Mouse (Mus musculus) neural tube, embryonic 14.5 days (tissue): ENCODE data around the gene Oprm1. TPM values are rescaled to one million over a fixed set of nuclear protein-coding genes. Genes with fewer than 3 reads are reported as not detected.
A peak's percentile ranks its signal among the peaks of the same experiment; 100 is the strongest.

Source experiments
- ATAC-seq: fragments of 200-750 bp; cut with Nextera tagmentation; 2 replicates; pipeline ENCODE4 v1.8.0; 2017; ENCODE audit warnings: low read depth, mild to moderate bottlenecking, moderate TSS enrichment, moderate library complexity
- H3K27ac ChIP-seq: fragments of 300-500 bp; sonication (generic); 2 replicates; pipeline ENCODE4 v1.5.1; 2014; ENCODE audit warnings: low read depth, mild to moderate bottlenecking, control low read depth, low read length, moderate library complexity, mixed read lengths
- H3K27me3 ChIP-seq: fragments of 300-500 bp; sonication (generic); 2 replicates; pipeline ENCODE4 v1.6.1; 2014; ENCODE audit warnings: low read length; ENCODE audit not compliant: control insufficient read depth, insufficient read depth
- H3K36me3 ChIP-seq: fragments of 300-500 bp; sonication (generic); 2 replicates; pipeline ENCODE4 v1.6.1; 2014; ENCODE audit warnings: low read length, mixed read lengths; ENCODE audit not compliant: control insufficient read depth, insufficient read depth
- H3K4me1 ChIP-seq: fragments of 300-500 bp; sonication (generic); 2 replicates; pipeline ENCODE4 v1.6.1; 2014; ENCODE audit warnings: low read length; ENCODE audit not compliant: control insufficient read depth, insufficient read depth
- H3K4me2 ChIP-seq: fragments of 300-500 bp; sonication (generic); 2 replicates; pipeline ENCODE4 v1.6.1; 2014; ENCODE audit warnings: mild to moderate bottlenecking, low read depth, low read length, control low read depth
- H3K4me3 ChIP-seq: fragments of 300-500 bp; sonication (generic); 2 replicates; pipeline ENCODE4 v1.5.1; 2014; ENCODE audit warnings: low read depth, low read length, control low read depth, mixed read lengths
- H3K9ac ChIP-seq: fragments of 300-500 bp; sonication (generic); replicated peaks from 2 replicates; pipeline ENCODE4 v1.6.1; 2014; ENCODE audit warnings: low read depth, mild to moderate bottlenecking, control low read depth, low read length, mixed read lengths
- H3K9me3 ChIP-seq: fragments of 300-500 bp; sonication (generic); 2 replicates; pipeline ENCODE4 v1.6.1; 2016; ENCODE audit warnings: low read length; ENCODE audit not compliant: control insufficient read depth
- WGBS: fragments of 180-500 bp; shearing (Covaris S2); extraction: QIAGEN DNeasy Blood & Tissue Kit; methylation state at CpG from one replicate; pipeline ENCODE4 v1.1.7; 2014; 5-methylcytosine and 5-hydroxymethylcytosine counted together
- polyA plus RNA-seq: library from polyadenylated mRNA; unstranded; fragments of >200 nt; fragmentation: Nextera tagmentation; extraction: Ambion mirVana; gene quantifications from 2 replicates; pipeline ENCODE4 v1.2.1, GENCODE M21; 2014

Oprm1 gene
- polyA plus RNA-seq, 1 experiment from 2014 or later = 5.1 TPM

GRCm38 (mm10) chr10:6916545-6917257 lies 158.4 kb downstream of the Oprm1 start:
- Histone ChIP-seq H3K4me2 (0 out of 2 replicates have a peak overlapping the region, but pooled peaks have one; percentile 6), H3K27me3 (no peaks in the 10 kb centered on the region), H3K9ac (no peak overlapping the region), H3K4me1 (0 out of 2 replicates have a peak, but pooled peaks cover 5% of the 10 kb centered on the region), H3K27ac (peak overlapping the region; percentile 55), H3K36me3 (no peaks in the 10 kb centered on the region), H3K4me3 (no peak overlapping the region), H3K9me3 (no peaks in the 10 kb centered on the region)
- peak; percentile 83 for ATAC-seq
- 8% methylated on average over 6 of the region's 6 CpGs for WGBS

- Histone ChIP-seq H3K4me2 (no peak overlapping the region), H3K27ac (no peak overlapping the region), H3K9ac (no peak overlapping the region), H3K36me3 (no peaks in the 10 kb centered on the region), H3K27me3 (no peaks in the 10 kb centered on the region), H3K4me3 (no peak overlapping the region), H3K4me1 (no peaks in the 10 kb centered on the region), H3K9me3 (no peaks in the 10 kb centered on the region)
- 68% methylated on average over 2 of the region's 2 CpGs for WGBS
- no peak for ATAC-seq
These were observed 168.4 kb downstream of the Oprm1 start for GRCm38 (mm10) chr10:6926724-6927123.

GRCm38 (mm10) chr10:6927600-6928223 lies 169.4 kb downstream of the Oprm1 start:
- no peak for ATAC-seq
- no peaks in the 10 kb centered on the region for H3K4me1 ChIP-seq
- 89% methylated on average over 4 of the region's 4 CpGs for WGBS
- no peak overlapping the region for H3K4me3 ChIP-seq
- no peak overlapping the region for H3K9ac ChIP-seq
- no peaks in the 10 kb centered on the region for H3K27me3 ChIP-seq
- H3K9me3 ChIP-seq = no peaks in the 10 kb centered on the region
- H3K4me2 ChIP-seq = no peak overlapping the region
- H3K27ac ChIP-seq = no peak overlapping the region
- no peaks in the 10 kb centered on the region for H3K36me3 ChIP-seq

- no peaks in the 10 kb centered on the region for H3K9me3 ChIP-seq
- no peaks in the 10 kb centered on the region for H3K4me1 ChIP-seq
- no peak for ATAC-seq
- no peak overlapping the region for H3K9ac ChIP-seq
- H3K4me3 ChIP-seq = no peak overlapping the region
- no peaks in the 10 kb centered on the region for H3K36me3 ChIP-seq
- no peaks in the 10 kb centered on the region for H3K27me3 ChIP-seq
- WGBS = 44% methylated on average over 1 of the region's 1 CpGs
- H3K4me2 ChIP-seq = no peak overlapping the region
- H3K27ac ChIP-seq = no peak overlapping the region
These were observed 170.6 kb downstream of the Oprm1 start for GRCm38 (mm10) chr10:6928905-6929304.

GRCm38 (mm10) chr10:6930398-6930797 lies 172.1 kb downstream of the Oprm1 start:
- no peaks in the 10 kb centered on the region for H3K4me1 ChIP-seq
- no peak overlapping the region for H3K9ac ChIP-seq
- H3K4me2 ChIP-seq = no peak overlapping the region

GRCm38 (mm10) chr10:6930889-6931288 lies 172.6 kb downstream of the Oprm1 start:
- Histone ChIP-seq H3K27me3 (no peaks in the 10 kb centered on the region), H3K4me3 (no peak overlapping the region), H3K27ac (no peak overlapping the region), H3K4me2 (no peak overlapping the region), H3K9me3 (no peaks in the 10 kb centered on the region), H3K9ac (no peak overlapping the region), H3K4me1 (no peaks in the 10 kb centered on the region), H3K36me3 (no peaks in the 10 kb centered on the region)
- no peak for ATAC-seq
- 80% methylated on average over 2 of the region's 2 CpGs for WGBS

More at GRCm38 (mm10) chr10:6930398-6930797, 172.1 kb downstream of the Oprm1 start:
- Histone ChIP-seq H3K27ac (no peak overlapping the region), H3K4me3 (no peak overlapping the region), H3K36me3 (no peaks in the 10 kb centered on the region), H3K9me3 (no peaks in the 10 kb centered on the region), H3K27me3 (no peaks in the 10 kb centered on the region)
- ATAC-seq = no peak
- WGBS = 94% methylated on average over 1 of the region's 1 CpGs

GRCm38 (mm10) chr10:6934776-6935175 lies 176.5 kb downstream of the Oprm1 start:
- Histone ChIP-seq H3K9me3 (no peaks in the 10 kb centered on the region), H3K4me1 (no peaks in the 10 kb centered on the region), H3K27me3 (no peaks in the 10 kb centered on the region), H3K9ac (no peak overlapping the region), H3K27ac (no peak overlapping the region), H3K36me3 (no peaks in the 10 kb centered on the region), H3K4me3 (no peak overlapping the region), H3K4me2 (no peak overlapping the region)
- no peak for ATAC-seq
- 58% methylated on average over 3 of the region's 3 CpGs for WGBS

GRCm38 (mm10) chr10:6936671-6937425 lies 178.5 kb downstream of the Oprm1 start:
- Histone ChIP-seq H3K4me3 (no peak overlapping the region), H3K9me3 (no peaks in the 10 kb centered on the region), H3K27ac (no peak overlapping the region), H3K9ac (no peak overlapping the region), H3K4me1 (no peaks in the 10 kb centered on the region), H3K36me3 (no peaks in the 10 kb centered on the region), H3K27me3 (no peaks in the 10 kb centered on the region), H3K4me2 (no peak overlapping the region)
- 87% methylated on average over 4 of the region's 4 CpGs for WGBS
- ATAC-seq = no peak

GRCm38 (mm10) chr10:6953115-6953514 lies 194.8 kb downstream of the Oprm1 start:
- Histone ChIP-seq H3K27me3 (no peaks in the 10 kb centered on the region), H3K9me3 (no peaks in the 10 kb centered on the region), H3K9ac (no peak overlapping the region), H3K36me3 (no peaks in the 10 kb centered on the region), H3K4me2 (no peak overlapping the region), H3K27ac (no peak overlapping the region), H3K4me3 (no peak overlapping the region), H3K4me1 (no peaks in the 10 kb centered on the region)
- WGBS = 73% methylated on average over 1 of the region's 1 CpGs
- no peak for ATAC-seq
